In genomic region chr6:128318317-128318716, GRCm38 (mm10) we compare ENCODE assay signal across 8 mouse cellular contexts. TPM values are rescaled to one million over a fixed set of nuclear protein-coding genes. Genes with fewer than 3 reads are reported as not detected.
DNase-seq lines count a peak whose midpoint lies in the region; ATAC-seq lines count a peak whose summit lies in the region.

No protein-coding gene starts in this region.

- H3K9me3 ChIP-seq in kidney, embryonic 15.5 days (replicated peaks), result no peaks in the 10 kb centered on the region
- H3K9me3 ChIP-seq in liver, embryonic 11.5 days (ENCODE audit: control insufficient read depth, low read length), result no peaks in the 10 kb centered on the region

- no peak overlapping the region for H3K9ac ChIP-seq in kidney, embryonic 15.5 days
- no peak overlapping the region for H3K9ac ChIP-seq in liver, embryonic 11.5 days (ENCODE audit: low read depth, low read length)

- peak; percentile 65 for ATAC-seq in granulocyte monocyte progenitor cell, adult 5-6 weeks (replicated peaks; ENCODE audit: poor library complexity, severe bottlenecking)
- ATAC-seq in kidney, embryonic 15.5 days (replicated peaks; ENCODE audit: low FRiP score), result 0 out of 2 replicates have a peak, but pooled peaks have one; percentile 19
- peak; percentile 39; the same call in 1 of the 2 replicates for ATAC-seq in liver, embryonic 11.5 days (replicated peaks; ENCODE audit: low FRiP score)

- no peaks in the 10 kb centered on the region for H3K27me3 ChIP-seq in kidney, embryonic 15.5 days
- no peaks in the 10 kb centered on the region for H3K27me3 ChIP-seq in liver, embryonic 11.5 days (replicated peaks; ENCODE audit: control insufficient read depth, insufficient read depth, low read length)

- H3K36me3 ChIP-seq in kidney, embryonic 15.5 days, result peaks cover 26% of the 10 kb centered on the region
- peaks cover 7% of the 10 kb centered on the region; the same call in 1 of the 2 replicates for H3K36me3 ChIP-seq in liver, embryonic 11.5 days (ENCODE audit: control insufficient read depth, insufficient read depth, low read length)

- no peak overlapping the region for H3K27ac ChIP-seq in kidney, embryonic 15.5 days
- H3K27ac ChIP-seq in liver, embryonic 11.5 days (ENCODE audit: low read depth, low read length), result no peak overlapping the region

- 7% methylated on average over 4 of the region's 4 CpGs for WGBS in kidney, embryonic 15.5 days
- 8% methylated on average over 4 of the region's 4 CpGs for WGBS in liver, embryonic 11.5 days

- no peak overlapping the region for H3K4me3 ChIP-seq in kidney, embryonic 15.5 days (replicated peaks)
- no peak overlapping the region for H3K4me3 ChIP-seq in liver, embryonic 11.5 days (ENCODE audit: low read depth, low read length)

- no peak overlapping the region for H3K4me2 ChIP-seq in kidney, embryonic 15.5 days
- H3K4me2 ChIP-seq in liver, embryonic 11.5 days, result no peak overlapping the region

- no peaks in the 10 kb centered on the region for H3K4me1 ChIP-seq in kidney, embryonic 15.5 days
- no peaks in the 10 kb centered on the region for H3K4me1 ChIP-seq in liver, embryonic 11.5 days (replicated peaks; ENCODE audit: control insufficient read depth, insufficient read depth, low read length)

- peak; percentile 85 for DNase-seq in CD4-positive, CD25-positive, alpha-beta regulatory T cell, adult 2 months (ENCODE audit: low read depth, low spot score)
- peak; percentile 81 for DNase-seq in R1 (ENCODE audit: low read depth, low spot score)
- peak; percentile 53 to 76 for DNase-seq in cerebellum, postnatal 25 days
- no peak for DNase-seq in liver, embryonic 11.5 days (ENCODE audit: low spot score)
- peak; percentile 50 for DNase-seq in neural tube, embryonic 10.5 days (ENCODE audit: extremely low spot score, low spot score)
- DNase-seq in testis, postnatal 10 days (ENCODE audit: low spot score), result peak; percentile 60

RNA-seq across cellular contexts. Expression of gene Tead4, which starts 17.7 kb away (rescaled TPM):
- not detected in 2 replicates for total RNA-seq in granulocyte monocyte progenitor cell, adult 5-6 weeks (2014; fragmentation: Nextera tagmentation)
- total RNA-seq in granulocyte monocyte progenitor cell, adult 5-6 weeks (2017), result not detected in 2 replicates
- polyA plus RNA-seq in kidney, embryonic 15.5 days (2015; fragmentation: Nextera tagmentation; extraction: Ambion mirVana), result 2.5 and 3.5 TPM in 2 replicates
- 0.95 and 1.9 TPM in 2 replicates for polyA plus RNA-seq in liver, embryonic 11.5 days (2014; fragmentation: Nextera tagmentation; extraction: Ambion mirVana)

RNA-seq across cellular contexts. Expression of gene Tulp3, which starts 37.3 kb away (rescaled TPM):
- total RNA-seq in granulocyte monocyte progenitor cell, adult 5-6 weeks (2014; fragmentation: Nextera tagmentation), result 0.21 and 3.7 TPM in 2 replicates
- total RNA-seq in granulocyte monocyte progenitor cell, adult 5-6 weeks (2017), result 0.46 TPM in 1 of 2 replicates, not detected in the other
- 23.1 and 26.5 TPM in 2 replicates for polyA plus RNA-seq in kidney, embryonic 15.5 days (2015; fragmentation: Nextera tagmentation; extraction: Ambion mirVana)
- polyA plus RNA-seq in liver, embryonic 11.5 days (2014; fragmentation: Nextera tagmentation; extraction: Ambion mirVana), result 9.5 and 10.1 TPM in 2 replicates

RNA-seq across cellular contexts. Expression of gene Rhno1, which starts 44.4 kb away (rescaled TPM):
- total RNA-seq in granulocyte monocyte progenitor cell, adult 5-6 weeks (2014; fragmentation: Nextera tagmentation), result 43.7 and 51.3 TPM in 2 replicates
- total RNA-seq in granulocyte monocyte progenitor cell, adult 5-6 weeks (2017), result 33.3 and 37.4 TPM in 2 replicates
- polyA plus RNA-seq in kidney, embryonic 15.5 days (2015; fragmentation: Nextera tagmentation; extraction: Ambion mirVana), result 122 TPM in 2 replicates
- 120 and 126 TPM in 2 replicates for polyA plus RNA-seq in liver, embryonic 11.5 days (2014; fragmentation: Nextera tagmentation; extraction: Ambion mirVana)

RNA-seq across cellular contexts. Expression of gene Foxm1, which starts 44.5 kb away (rescaled TPM):
- 38.8 and 53.2 TPM in 2 replicates for total RNA-seq in granulocyte monocyte progenitor cell, adult 5-6 weeks (2014; fragmentation: Nextera tagmentation)
- total RNA-seq in granulocyte monocyte progenitor cell, adult 5-6 weeks (2017), result 12.8 and 18.2 TPM in 2 replicates
- polyA plus RNA-seq in kidney, embryonic 15.5 days (2015; fragmentation: Nextera tagmentation; extraction: Ambion mirVana), result 33.7 and 36.4 TPM in 2 replicates
- 34.2 and 38.3 TPM in 2 replicates for polyA plus RNA-seq in liver, embryonic 11.5 days (2014; fragmentation: Nextera tagmentation; extraction: Ambion mirVana)

RNA-seq across cellular contexts. Expression of gene Tex52, which starts 56.9 kb away (rescaled TPM):
- not detected in 2 replicates for total RNA-seq in granulocyte monocyte progenitor cell, adult 5-6 weeks (2014; fragmentation: Nextera tagmentation)
- total RNA-seq in granulocyte monocyte progenitor cell, adult 5-6 weeks (2017), result 0.22 TPM in 1 of 2 replicates, not detected in the other
- 0.26 and 0.44 TPM in 2 replicates for polyA plus RNA-seq in kidney, embryonic 15.5 days (2015; fragmentation: Nextera tagmentation; extraction: Ambion mirVana)
- polyA plus RNA-seq in liver, embryonic 11.5 days (2014; fragmentation: Nextera tagmentation; extraction: Ambion mirVana), result 0.14 TPM in 1 of 2 replicates, not detected in the other
